11 mouse cellular contexts compared by ENCODE assay signal in genomic region chr11:79696390-79697307, GRCm38 (mm10).
DNase-seq lines count a peak whose midpoint lies in the region; ATAC-seq and TF ChIP-seq lines count a peak whose summit lies in the region.
"Had no signal": no experiment of that assay in that cellular context is flagged by ENCODE, and none has a peak within 500 bp of the region (broad histone marks: within the 10 kb centered on the region; RNA-seq: fewer than 3 reads in every experiment).

No protein-coding gene starts in this region.

- no peak overlapping the region for H3K4me3 ChIP-seq in kidney, postnatal 0 days (replicated peaks; ENCODE audit: low read depth, low read length)
- H3K4me3 ChIP-seq in kidney, embryonic 15.5 days (replicated peaks), result no peak overlapping the region
- no peak overlapping the region for H3K4me3 ChIP-seq in forebrain, embryonic 10.5 days
- no peak overlapping the region for H3K4me3 ChIP-seq in hindbrain, embryonic 16.5 days (ENCODE audit: low read length)
- no peak overlapping the region for H3K4me3 ChIP-seq in myocyte

- ATAC-seq in kidney, postnatal 0 days (replicated peaks; ENCODE audit: low FRiP score, low read depth), result no peak
- ATAC-seq in kidney, embryonic 15.5 days (replicated peaks; ENCODE audit: low FRiP score), result no peak
- ATAC-seq in hindbrain, embryonic 16.5 days, result peak; percentile 44; the same call in 1 of the 2 replicates
- no peak for ATAC-seq in erythroblast, adult 5-6 weeks (replicated peaks; ENCODE audit: low FRiP score, poor library complexity, severe bottlenecking)

- no peaks in the 10 kb centered on the region for H3K9me3 ChIP-seq in kidney, postnatal 0 days (replicated peaks; ENCODE audit: low read length)
- no peaks in the 10 kb centered on the region for H3K9me3 ChIP-seq in kidney, embryonic 15.5 days (replicated peaks)
- no peaks in the 10 kb centered on the region for H3K9me3 ChIP-seq in forebrain, embryonic 10.5 days
- no peaks in the 10 kb centered on the region for H3K9me3 ChIP-seq in hindbrain, embryonic 16.5 days (ENCODE audit: control insufficient read depth, low read length)

- H3ac ChIP-seq in myocyte (ENCODE audit: control insufficient read depth, insufficient read length), result no peak overlapping the region

- H3K9ac ChIP-seq in kidney, postnatal 0 days (ENCODE audit: low read depth, low read length), result no peak overlapping the region
- no peak overlapping the region for H3K9ac ChIP-seq in kidney, embryonic 15.5 days
- H3K9ac ChIP-seq in hindbrain, embryonic 16.5 days (ENCODE audit: low read depth, low read length), result no peak overlapping the region

- no peak for DNase-seq in kidney, postnatal 0 days (ENCODE audit: low spot score)
- DNase-seq in forebrain, embryonic 10.5 days (ENCODE audit: extremely low spot score, low spot score), result no peak
- DNase-seq in urinary bladder, adult 2 months (ENCODE audit: low spot score), result no peak
- DNase-seq in embryo, embryonic 10 days (ENCODE audit: low spot score), result no peak
- DNase-seq: kidney, adult 11 months; lung, adult 2 months; right cerebral cortex, postnatal 14 days had no signal

- WGBS in kidney, postnatal 0 days, result 59% methylated on average over 19 of the region's 19 CpGs
- WGBS in kidney, embryonic 15.5 days, result 59% methylated on average over 19 of the region's 19 CpGs
- WGBS in forebrain, embryonic 10.5 days, result 61% methylated on average over 19 of the region's 19 CpGs
- 53% methylated on average over 19 of the region's 19 CpGs for WGBS in hindbrain, embryonic 16.5 days

- no peak overlapping the region for H3K4me2 ChIP-seq in kidney, postnatal 0 days (ENCODE audit: low read length)
- H3K4me2 ChIP-seq in kidney, embryonic 15.5 days, result no peak overlapping the region
- H3K4me2 ChIP-seq in hindbrain, embryonic 16.5 days (ENCODE audit: low read length), result no peak overlapping the region
- no peak overlapping the region for H3K4me2 ChIP-seq in myocyte (ENCODE audit: low read depth)

- H3K79me2 ChIP-seq in myocyte (ENCODE audit: control insufficient read depth, insufficient read depth), result peaks cover 3% of the 10 kb centered on the region

- no peaks in the 10 kb centered on the region for H3K4me1 ChIP-seq in kidney, postnatal 0 days (replicated peaks; ENCODE audit: insufficient read depth, low read length)
- 0 out of 2 replicates have a peak, but pooled peaks cover 3% of the 10 kb centered on the region for H3K4me1 ChIP-seq in kidney, embryonic 15.5 days
- peaks cover 21% of the 10 kb centered on the region for H3K4me1 ChIP-seq in forebrain, embryonic 10.5 days
- peaks cover 21% of the 10 kb centered on the region for H3K4me1 ChIP-seq in hindbrain, embryonic 16.5 days (ENCODE audit: control insufficient read depth, insufficient read depth, low read depth, low read length)

- H3K36me3 ChIP-seq in kidney, postnatal 0 days (ENCODE audit: insufficient read depth, low read length), result 0 out of 2 replicates have a peak, but pooled peaks cover 15% of the 10 kb centered on the region
- H3K36me3 ChIP-seq in kidney, embryonic 15.5 days, result peaks cover 15% of the 10 kb centered on the region
- H3K36me3 ChIP-seq in forebrain, embryonic 10.5 days (replicated peaks), result peaks cover 63% of the 10 kb centered on the region
- peaks cover 12% of the 10 kb centered on the region for H3K36me3 ChIP-seq in hindbrain, embryonic 16.5 days (ENCODE audit: control insufficient read depth, insufficient read depth, low read length)
- H3K36me3 ChIP-seq in myocyte (ENCODE audit: control insufficient read depth, insufficient read depth), result peaks cover 10% of the 10 kb centered on the region

- H3K27ac ChIP-seq in kidney, postnatal 0 days, result no peak overlapping the region
- no peak overlapping the region for H3K27ac ChIP-seq in kidney, embryonic 15.5 days
- H3K27ac ChIP-seq in forebrain, embryonic 10.5 days, result peak overlapping the region; percentile 60; the same call in 1 of the 2 replicates
- H3K27ac ChIP-seq in hindbrain, embryonic 16.5 days (ENCODE audit: low read depth, low read length), result peak overlapping the region; percentile 56

- H3K27me3 ChIP-seq in kidney, postnatal 0 days (ENCODE audit: insufficient read depth, low read length), result no peaks in the 10 kb centered on the region
- H3K27me3 ChIP-seq in kidney, embryonic 15.5 days, result no peaks in the 10 kb centered on the region
- no peaks in the 10 kb centered on the region for H3K27me3 ChIP-seq in forebrain, embryonic 10.5 days (ENCODE audit: poor library complexity, severe bottlenecking)
- no peaks in the 10 kb centered on the region for H3K27me3 ChIP-seq in hindbrain, embryonic 16.5 days (replicated peaks; ENCODE audit: control insufficient read depth, insufficient read depth, low read length)
- no peaks in the 10 kb centered on the region for H3K27me3 ChIP-seq in myocyte (ENCODE audit: control insufficient read depth, insufficient read depth, insufficient read length)

- TF ChIP-seq POLR2A in myocyte (IDR thresholded peaks at IDR 0.05; ENCODE audit: insufficient read length, low read depth), result no peak

- TF ChIP-seq CTCF in kidney, postnatal 0 days (IDR thresholded peaks at IDR 0.05; ENCODE audit: low read depth), result peak; percentile 15; the same call in 1 of the 2 replicates

TF ChIP-seq in myocyte, 11 proteins besides CTCF, POLR2A, EP300 and RAD21:
- TF ChIP-seq MYOG (IDR thresholded peaks at IDR 0.05; ENCODE audit: control insufficient read depth in 1 of 3, insufficient read depth in 1 of 3, insufficient read length in 2 of 3, low read depth in 2 of 3) (no peak), POLR2AphosphoS2 (IDR thresholded peaks at IDR 0.05; ENCODE audit: insufficient read length, low read depth) (peak; percentile 68), USF1 (IDR thresholded peaks at IDR 0.05; ENCODE audit: low read depth) (no peak), TCF3 (IDR thresholded peaks at IDR 0.05; ENCODE audit: insufficient read length, low read depth) (no peak)

Comparison
In these comparisons a context has a peak if more than half of its experiments do, and no peak if none do; other contexts are left out.
1. H3K27ac ChIP-seq: peak in forebrain, embryonic 10.5 days (single experiment) and hindbrain, embryonic 16.5 days (single experiment); none in kidney, postnatal 0 days (single experiment) and kidney, embryonic 15.5 days (single experiment).